Mouse (Mus musculus): ENCODE measurements around the gene Rfc5.
A peak's percentile ranks its signal among the peaks of the same experiment; 100 is the strongest.

Rfc5 gene

DNA sequence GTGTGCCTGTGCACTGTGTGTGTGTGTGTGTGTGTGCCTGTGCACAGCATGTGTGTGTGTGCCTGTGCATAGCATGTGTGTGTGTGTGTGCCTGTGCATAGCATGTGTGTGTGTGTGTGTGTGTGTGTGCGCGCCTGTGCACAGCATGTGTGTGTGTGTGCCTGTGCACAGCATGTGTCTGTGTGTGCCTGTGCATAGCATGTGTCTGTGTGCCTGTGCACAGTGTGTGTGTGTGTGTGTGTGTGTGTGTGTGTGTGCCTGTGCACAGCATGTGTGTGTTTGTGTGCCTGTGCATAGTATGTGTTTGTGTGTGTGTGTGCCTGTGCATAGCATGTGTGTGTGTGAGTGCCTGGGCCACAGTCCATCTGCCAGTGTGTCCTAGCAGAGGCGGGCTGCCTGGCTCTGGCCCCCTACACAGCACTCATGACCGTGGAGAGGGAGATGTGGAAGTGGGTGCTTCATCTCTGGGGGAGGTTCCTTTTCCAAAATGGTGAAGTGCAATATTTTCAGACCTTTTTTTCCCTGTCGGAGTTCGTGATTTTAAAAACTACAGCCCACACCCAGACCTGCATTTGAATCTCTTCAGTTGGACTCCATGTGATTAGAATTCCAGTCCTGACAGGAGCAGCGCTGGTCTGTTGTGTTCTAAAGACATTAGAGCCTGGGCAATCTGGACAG lies 14.3 kb downstream of the Rfc5 start:
- no peak for DNase-seq (ENCODE audit: low spot score)

DNA sequence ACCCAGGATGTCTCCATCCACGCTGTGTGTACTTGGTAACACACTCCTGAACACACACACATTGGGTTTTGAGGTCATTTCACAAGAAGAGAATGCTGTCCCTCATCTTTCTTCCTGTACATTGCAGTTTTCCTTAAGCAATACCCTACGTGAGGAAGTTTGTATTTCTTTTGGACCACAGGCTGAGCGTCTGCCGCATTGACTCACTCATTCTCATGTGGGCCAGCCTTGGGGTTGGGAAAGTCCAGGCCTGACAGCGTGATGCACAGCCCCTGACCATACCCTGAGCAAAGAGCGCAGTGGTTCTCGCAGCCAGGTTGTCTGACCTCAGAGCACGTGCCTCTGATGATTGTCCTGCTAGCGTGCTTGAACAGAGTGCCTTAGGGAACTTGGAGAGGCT lies 15.4 kb downstream of the Rfc5 start:
- no peak for DNase-seq (ENCODE audit: low spot score)

DNA sequence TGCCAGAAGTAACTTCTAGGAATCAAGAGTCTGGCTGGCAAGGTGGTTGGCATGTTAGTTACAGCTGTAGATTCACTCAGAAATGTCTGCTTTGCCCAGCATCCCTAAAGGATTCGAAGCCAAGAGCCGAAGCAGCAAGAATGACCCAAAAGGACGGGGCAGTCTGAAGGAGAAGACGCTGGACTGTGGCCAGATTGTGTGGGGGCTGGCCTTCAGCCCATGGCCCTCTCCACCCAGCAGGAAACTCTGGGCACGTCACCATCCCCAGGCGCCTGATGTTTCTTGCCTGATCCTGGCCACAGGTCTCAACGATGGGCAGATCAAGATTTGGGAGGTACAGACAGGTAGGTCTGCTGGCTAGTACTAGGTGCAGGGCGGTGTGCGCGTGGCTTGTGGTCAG lies 18.3 kb downstream of the Rfc5 start:
- DNase-seq (ENCODE audit: low spot score), result no peak

DNA sequence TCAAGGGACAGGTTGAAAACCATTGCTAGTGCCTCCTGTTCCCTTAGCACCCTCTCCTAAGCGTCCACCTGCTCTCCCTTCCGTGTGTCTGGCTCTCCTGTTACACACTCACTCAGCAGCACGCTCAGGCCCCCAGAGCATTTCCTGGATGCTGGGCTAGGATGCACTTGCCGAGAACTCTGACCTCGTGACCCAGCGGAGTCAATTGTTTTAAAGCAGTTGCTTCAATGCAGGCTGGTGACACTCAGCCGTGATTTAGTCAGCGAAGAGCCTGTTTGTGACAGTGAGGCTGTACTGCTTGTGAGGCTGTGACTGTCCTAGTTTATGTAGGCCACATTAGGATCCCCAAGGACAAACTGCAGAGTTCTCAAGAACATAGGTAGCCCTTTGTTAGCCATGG lies 21.6 kb downstream of the Rfc5 start:
- DNase-seq (ENCODE audit: low spot score), result no peak

DNA sequence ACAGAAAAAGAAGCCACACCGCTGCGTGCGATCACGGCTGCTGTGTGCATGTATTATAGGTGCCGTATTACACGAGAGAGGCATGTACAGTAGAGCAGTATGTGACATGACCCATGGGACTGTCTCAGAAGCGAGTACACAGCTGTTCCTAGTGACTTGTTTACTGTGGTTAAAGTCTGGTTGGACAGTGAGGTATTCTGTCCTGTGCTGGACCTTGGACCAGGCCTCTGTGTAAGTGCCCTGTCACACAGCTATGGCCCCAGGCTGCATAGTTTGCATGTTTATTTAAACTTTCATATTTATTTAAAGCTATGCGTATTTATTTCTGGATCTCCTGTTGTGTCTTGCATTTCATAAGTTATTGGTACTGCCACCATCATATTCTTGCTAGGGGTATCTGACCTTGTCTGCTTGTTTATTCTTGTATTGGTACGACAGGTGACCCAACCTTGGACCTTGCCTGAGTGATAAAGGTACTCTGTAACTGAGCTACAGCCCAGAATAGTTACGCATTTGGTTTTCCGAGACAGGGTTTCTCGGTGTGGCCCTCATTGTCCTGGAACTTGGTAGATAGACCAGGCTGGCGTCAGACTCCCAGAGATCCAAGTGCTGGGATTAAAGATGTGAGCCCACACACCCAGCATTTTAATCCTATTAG lies 22.8 kb downstream of the Rfc5 start:
- no peak for DNase-seq (ENCODE audit: low spot score)

DNA sequence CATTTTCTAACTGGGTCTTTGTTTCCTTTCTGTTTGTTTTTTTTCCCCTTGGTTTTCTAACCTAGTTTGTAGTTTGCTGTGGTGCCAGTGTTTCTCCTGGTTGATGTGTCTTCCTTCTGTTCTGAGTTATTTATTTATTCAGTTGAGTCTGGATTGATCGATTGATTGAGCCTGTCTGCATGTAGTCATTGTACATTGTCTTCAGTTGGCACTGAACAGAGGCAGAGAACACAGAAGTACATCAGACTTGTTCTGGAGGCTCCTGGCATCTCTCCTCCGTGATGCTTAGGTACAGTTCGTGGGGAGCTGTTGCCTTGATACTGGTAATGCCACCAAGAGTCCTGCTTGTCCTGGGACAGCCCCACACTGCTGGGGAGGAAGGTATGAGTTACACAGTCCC lies 24.0 kb downstream of the Rfc5 start:
- no peak for DNase-seq (ENCODE audit: low spot score)

DNA sequence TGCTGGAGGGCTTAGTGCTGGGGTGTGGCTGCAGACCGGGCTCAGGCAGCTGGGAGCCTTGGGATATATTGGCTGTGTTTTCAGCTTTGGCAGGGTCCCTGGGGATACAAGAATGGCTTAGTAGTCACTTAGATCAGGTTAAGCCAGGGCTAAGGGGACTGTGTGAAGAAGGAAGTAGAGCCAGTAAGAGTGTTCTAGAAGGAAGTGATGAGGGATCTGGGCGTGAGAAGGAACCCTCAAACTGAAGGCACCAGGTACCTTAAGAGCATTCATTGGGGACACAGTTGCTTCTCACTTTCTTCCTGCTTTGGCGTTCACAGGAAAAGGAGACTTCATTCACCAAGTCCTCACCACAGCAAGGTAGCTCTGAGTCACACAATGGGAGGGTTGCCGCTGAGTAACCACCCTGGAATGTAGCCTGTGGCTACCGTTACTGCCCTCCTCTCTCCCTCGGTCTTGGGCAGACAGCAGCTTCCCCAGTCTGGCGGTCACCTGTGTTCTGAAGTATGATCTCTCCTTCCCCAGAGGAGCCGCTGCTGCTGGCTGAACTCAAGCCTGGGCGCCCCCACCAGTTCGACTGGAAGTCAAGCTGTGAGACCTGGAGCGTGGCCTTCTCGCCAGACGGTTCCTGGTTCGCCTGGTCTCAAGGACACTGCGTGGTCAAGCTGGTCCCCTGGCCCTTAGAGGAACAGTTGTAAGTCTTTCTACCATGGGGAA lies 25.6 kb downstream of the Rfc5 start:
- peak; percentile 62 for DNase-seq (ENCODE audit: low spot score)

DNA sequence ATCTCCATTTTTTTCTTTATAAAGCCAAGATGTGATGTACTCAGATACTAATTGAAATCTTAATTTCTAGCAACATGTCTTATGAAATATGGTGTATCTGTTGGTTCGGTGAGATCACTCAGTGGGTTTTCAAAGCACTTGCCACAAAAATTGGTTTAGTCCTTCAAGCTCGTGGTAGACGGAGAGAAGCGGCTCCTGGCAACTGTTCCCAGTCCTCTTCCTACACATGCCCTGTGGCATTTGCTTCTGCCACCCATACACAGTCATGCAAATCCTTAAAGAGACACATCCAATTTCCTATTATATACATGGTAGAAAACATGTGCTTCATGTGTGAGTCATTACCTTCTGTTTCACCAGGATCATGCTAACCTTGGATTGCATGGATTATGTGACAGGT lies 27.3 kb downstream of the Rfc5 start:
- peak; percentile 47 for DNase-seq (ENCODE audit: low spot score)

DNA sequence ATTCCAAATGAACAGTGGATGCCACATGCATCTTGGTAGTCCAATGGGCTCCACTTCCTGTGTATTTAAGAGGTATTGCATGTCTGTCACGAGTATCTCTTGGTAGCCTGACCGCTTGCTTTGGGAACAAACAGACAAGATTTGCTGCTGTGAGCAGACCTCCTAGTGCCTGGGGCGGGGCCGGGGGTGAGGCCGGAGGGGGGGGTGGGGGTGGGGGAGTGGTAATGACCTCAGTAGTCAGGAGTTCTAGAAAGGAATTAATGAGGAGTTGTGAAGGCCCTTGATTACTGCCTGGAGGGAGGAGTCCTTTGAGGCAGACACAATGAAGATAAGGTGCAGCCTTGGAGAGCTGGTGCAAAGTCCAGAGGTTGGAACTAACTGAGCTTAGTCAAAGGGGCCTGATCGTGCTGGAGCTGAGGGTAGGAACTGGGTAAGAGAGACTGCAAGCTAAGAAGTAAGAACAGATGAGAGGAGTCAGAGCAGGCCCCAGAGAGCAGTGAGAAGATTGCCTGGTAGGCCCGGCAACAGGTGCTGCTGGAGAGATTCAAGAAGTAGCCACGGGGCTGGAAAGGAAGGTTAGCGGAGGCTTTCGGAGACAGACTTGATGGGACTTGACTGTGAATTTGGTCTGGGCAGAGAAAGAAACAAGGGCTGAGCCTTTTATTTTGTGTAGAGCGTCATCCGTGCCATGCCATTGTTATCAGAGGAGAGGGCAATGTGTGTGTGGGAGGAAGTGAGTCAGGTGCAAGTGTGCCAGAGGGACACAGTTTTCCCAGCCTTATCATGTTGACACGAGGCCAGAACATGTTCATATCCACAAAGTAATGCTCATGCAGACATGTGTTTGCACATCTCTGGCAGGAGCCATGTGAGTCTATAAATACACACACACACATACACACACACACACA lies 28.0 kb downstream of the Rfc5 start:
- peak; percentile 47 for DNase-seq (ENCODE audit: low spot score)

DNA sequence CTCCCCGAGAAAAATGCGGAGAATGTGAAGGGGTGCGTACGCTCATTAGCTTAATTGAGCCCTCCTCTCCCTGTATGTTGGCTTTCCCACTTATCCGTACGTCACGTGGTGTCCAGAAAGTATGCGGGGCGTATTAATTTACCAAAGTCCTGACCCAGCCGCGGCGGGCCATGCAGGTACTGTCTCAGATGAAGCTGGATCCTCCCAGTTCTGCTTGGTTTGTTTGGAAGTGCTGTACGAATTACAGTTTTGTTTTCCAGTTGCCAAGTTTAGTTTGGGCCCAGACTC lies 28.7 kb downstream of the Rfc5 start:
- DNase-seq (ENCODE audit: low spot score), result no peak

DNA sequence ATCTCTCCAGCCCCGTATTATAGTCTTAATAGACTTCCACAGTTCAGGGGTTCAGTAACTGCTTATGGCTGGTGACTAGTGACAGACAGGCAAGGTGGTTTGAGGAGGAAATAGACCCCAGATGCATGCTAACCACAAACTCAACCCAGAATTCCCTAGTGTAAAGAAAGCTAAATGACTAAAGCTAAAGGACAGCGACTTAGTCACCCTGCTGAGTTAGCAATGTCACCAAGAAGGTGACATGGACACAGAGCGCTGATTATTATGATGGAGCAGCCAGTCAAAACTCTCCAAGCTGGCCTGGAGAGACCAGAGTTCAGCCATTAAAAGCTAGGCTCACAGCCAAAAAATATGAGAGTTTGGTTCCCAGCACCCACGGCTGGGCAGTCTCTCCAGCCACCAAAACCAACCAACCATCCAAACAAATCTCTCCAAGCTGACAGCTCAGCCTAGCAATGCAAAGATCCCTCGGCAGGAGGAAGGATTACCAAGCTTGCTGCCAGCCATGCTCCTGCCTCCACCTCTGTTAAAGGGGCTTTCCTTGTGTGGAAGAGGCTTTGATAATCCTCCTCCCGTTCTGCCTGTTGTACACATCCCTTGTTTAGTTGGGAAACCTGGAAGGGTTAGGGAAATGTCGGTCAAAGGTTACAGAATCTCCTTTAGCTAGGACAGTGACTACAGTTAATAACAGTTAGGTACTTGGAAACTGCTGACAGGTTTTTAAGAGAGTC lies 29.2 kb downstream of the Rfc5 start:
- peak; percentile 40 for DNase-seq (ENCODE audit: low spot score)

DNA sequence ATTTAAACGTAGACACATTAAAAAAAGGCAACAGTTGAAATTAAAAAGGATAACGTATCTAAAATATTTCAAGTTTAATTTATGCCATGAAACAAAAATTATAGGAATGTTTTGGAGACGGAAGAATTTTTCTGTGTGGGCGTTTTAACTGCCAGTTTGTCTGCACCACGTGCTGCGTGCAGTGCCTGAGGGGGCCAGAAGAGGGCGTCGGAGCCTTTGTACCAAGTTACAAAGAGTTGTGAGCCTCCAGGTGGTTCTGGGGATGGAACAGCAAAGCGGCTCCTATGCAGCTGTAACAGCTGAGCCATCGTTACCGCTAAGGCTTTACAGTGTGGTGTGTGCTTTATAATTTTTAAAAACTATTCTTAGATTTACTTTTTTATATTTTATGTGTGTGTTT lies 30.1 kb downstream of the Rfc5 start:
- peak; percentile 44 for DNase-seq (ENCODE audit: low spot score)

DNA sequence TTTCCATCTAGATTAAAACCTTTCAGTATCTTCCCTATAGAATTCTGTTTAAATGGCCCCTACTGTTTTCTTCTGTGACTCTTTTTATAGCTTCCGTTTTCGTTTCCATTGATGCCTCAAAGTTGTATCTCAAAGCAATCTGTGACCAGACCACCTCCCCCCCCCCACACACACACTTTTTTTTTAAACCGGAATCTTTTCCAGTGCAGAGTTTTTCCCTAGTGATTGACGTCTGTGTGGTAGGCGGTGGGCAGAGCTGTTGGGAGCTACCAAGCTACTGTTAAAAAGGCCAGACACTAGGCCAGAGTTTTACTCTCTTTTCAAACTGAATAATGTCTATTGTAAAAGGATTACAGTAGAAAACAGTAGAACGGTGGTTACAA lies 30.6 kb downstream of the Rfc5 start:
- peak; percentile 22 for DNase-seq (ENCODE audit: low spot score)

DNA sequence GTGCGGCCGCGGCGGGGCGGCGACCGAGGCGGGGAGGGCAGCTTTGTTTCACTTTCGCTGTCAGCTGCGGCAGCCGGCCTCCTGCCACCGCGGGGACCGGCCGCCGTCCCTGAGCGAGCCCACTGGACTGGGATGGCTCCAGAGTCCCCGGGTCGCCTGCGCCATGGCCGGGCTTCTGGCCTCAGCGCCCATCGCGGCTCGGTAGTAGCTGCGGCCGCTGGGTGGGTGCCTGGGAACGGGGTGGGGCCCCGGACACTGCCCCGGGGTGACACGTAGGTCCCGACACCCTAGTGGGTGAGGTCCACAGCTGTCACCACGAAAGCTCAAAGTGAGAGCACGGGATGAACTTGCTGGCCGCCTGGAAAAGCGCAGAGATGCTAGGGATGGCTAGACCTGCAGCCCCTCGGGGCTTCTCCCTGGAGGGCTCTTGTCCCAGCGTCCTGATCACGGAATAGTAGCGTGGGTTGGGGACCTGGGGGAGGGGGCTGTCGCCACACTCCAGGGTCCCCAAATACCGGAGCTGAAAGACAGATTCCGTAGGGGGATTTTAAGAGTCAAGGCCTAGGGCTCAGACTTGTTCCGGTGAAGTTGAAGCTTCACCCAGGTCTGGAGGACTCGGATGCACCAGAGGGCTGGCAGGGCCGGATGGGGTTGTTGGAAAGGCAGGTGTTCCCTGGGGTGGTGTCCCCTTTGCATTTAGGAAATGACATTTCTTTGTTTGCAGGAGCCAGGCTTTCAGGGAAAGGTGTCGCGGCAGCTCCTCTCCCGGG lies 31.2 kb downstream of the Rfc5 start:
- DNase-seq (ENCODE audit: low spot score), result no peak

DNA sequence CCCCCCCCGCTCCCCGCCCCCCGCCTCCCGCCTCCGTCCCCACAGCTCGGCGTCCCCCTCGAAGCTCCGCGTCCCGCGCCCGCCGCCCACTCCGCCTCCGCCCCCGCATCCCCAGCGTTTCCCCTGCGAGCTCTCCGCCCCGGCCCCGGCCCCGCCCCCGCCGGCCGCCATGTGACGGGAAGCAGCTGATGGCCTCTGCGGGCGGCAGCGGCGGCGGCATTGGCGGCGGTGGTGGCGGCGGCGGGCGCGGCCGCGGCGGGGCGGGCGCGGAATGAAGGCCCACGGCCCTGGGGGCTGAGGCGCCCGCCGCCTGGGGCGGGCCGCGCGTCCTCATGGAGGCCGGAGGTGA lies 31.7 kb downstream of the Rfc5 start, which contains the start of gene Wsb2:
TSS of gene Wsb2 (plus strand) at position 176 of the 349 bp plus-strand sequence.
- DNase-seq (ENCODE audit: low spot score), result peak; percentile 83

DNA sequence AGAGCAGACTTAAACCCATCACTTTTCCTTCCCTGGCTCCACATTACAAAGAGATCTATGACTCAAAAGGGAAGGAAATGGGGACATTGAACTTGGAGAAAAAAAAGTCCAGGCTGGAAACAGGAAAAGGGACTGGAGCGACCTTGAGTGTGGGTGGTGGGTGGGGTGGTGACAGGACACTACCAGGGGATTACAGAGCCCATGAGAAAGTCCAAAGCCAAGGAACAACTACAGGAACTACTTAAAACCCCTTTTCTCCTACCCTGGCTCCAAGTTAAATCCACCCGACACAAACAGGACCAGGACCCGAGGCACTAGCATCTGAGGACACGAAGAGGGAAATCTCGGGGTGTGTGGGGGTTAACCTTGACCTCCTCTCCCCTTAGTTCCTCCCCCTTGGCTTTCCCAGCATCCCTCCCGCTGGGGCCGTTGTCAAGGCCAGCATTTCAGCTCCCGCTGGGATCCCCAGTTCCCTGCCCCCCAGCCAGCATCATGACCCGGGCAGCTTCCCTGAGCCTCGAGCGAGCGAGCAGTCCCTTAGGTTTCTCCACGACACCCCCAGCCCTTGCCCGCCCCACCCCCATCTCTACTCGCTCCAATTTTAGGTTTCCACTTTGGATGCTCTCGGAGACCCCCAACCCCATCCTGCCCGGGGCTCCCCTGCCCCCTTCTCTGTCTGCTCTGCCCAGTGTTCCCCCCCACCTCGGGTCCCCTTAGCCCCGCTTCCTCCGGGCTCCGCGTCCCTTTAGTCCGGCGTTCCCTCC lies 32.3 kb downstream of the Rfc5 start:
- DNase-seq (ENCODE audit: low spot score), result peak; percentile 52

DNA sequence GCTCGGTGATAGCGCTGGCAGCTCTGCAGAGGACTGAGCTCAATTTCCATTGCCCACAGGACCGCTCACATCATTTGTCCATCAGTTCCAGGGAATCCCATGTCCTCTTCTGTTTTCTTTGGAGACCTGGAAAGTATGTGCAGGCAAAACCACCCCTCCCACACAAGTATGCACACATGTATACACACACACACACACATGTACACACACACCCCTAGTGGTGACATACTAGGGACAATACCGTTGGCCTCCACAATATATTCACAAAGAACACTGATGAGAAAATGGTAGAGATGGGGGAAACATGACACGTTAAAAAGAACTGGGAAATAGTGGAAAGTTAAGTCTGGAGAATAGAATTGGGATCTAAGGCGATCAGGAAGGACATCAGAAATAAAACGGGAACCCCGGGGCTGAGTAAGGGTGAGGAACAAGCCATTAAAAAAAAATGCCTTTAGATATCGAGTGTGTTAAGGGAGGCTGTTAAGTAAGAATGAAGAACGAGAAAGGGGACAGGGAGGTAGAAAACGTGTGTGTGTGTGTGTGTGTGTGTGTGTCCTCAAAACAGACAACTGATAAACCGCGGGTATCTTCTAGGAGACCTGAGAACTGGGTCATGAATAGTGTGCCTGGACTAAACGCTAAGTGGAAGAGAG lies 33.1 kb downstream of the Rfc5 start:
- DNase-seq (ENCODE audit: low spot score), result no peak

DNA sequence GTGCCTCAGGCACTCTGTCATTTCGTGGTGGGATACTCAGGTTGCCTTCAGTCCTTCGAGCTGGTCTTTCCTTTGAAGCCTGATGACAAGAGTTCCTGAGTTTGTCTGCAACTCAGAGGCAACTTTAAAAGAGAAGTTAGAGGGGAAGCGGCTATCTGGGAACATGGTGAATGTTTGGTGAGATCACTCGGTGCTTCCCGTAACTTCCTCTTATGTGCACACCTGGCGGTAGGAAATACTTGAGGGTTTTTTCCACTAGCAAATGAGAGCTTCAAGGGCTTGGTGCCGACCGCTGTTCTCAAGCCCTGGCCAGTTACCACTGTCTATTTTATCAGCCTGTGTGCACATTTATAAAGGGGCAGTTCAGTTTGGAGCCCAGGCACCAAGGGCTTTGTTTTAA lies 34.7 kb downstream of the Rfc5 start:
- DNase-seq (ENCODE audit: low spot score), result no peak

DNA sequence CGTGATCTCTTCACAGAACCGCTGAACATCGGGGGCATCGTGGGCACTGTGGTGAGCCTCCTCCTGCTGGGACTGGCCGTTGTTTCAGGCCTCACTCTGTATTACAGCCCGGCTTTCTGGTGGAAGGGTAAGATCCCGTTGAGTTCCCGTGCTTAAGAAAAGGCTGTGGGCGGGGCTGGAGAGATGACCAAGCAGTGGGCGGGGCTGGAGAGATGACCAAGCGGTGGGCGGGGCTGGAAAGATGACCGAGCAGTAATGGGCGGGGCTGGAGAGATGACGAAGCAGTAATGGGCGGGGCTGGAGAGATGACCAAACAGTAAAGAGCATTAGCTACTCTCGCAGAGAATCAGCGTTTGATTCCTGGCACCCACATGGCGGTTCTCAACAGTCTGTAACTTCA lies 40.6 kb downstream of the Rfc5 start:
- DNase-seq (ENCODE audit: low spot score), result no peak

DNA sequence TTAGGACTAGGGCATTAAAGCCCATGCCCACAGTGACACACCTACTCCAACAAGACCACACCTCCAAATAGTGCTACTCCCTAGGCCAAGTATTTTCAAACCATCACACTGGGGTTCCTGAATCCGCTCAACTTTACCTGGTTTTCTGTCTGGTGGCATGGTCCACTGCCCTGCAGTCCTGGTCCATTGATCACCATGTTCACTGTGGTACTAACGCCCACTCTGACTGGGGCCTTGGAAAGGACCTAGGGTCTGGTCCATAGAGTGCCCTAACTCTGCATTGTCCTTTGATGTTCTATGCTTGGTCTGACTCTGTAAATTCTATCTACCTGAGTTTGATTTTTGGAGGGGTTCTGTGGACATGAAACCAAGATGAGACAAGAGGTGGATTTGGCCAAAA lies 41.0 kb downstream of the Rfc5 start:
- DNase-seq (ENCODE audit: low spot score), result no peak

All from MN1 (cell line).